Mouse (Mus musculus) stomach, embryonic 15.5 days (tissue): ENCODE measurements around the gene Cobl. TPM values are rescaled to one million over a fixed set of nuclear protein-coding genes. Genes with fewer than 3 reads are reported as not detected.

Experiments
- ATAC-seq: fragments of 200-750 bp; cut with Nextera tagmentation; 2 replicates; pipeline ENCODE4 v1.8.0; 2017; ENCODE audit warnings: low read depth, moderate number of reproducible peaks, moderate TSS enrichment; ENCODE audit not compliant: insufficient read depth, low FRiP score
- H3K27ac ChIP-seq: fragments of 300-500 bp; sonication (generic); 2 replicates; pipeline ENCODE4 v1.5.1; 2015; ENCODE audit warnings: mild to moderate bottlenecking, inconsistent platforms
- H3K27me3 ChIP-seq: fragments of 300-500 bp; sonication (generic); replicated peaks from 2 replicates; pipeline ENCODE4 v1.6.1; 2015; ENCODE audit warnings: inconsistent platforms
- H3K36me3 ChIP-seq: fragments of 300-500 bp; sonication (generic); 2 replicates; pipeline ENCODE4 v1.6.1; 2015; ENCODE audit warnings: inconsistent platforms
- H3K4me1 ChIP-seq: fragments of 300-500 bp; sonication (generic); 2 replicates; pipeline ENCODE4 v1.6.1; 2015; ENCODE audit warnings: inconsistent platforms
- H3K4me2 ChIP-seq: fragments of 300-500 bp; sonication (generic); 2 replicates; pipeline ENCODE4 v1.6.1; 2015; ENCODE audit warnings: mild to moderate bottlenecking, inconsistent platforms
- H3K4me3 ChIP-seq: fragments of 300-500 bp; sonication (generic); replicated peaks from 2 replicates; pipeline ENCODE4 v1.5.1; 2015; ENCODE audit warnings: inconsistent platforms
- H3K9ac ChIP-seq: fragments of 300-500 bp; sonication (generic); 2 replicates; pipeline ENCODE4 v1.6.1; 2015; ENCODE audit warnings: inconsistent platforms
- H3K9me3 ChIP-seq: fragments of 300-500 bp; sonication (generic); 2 replicates; pipeline ENCODE4 v1.6.1; 2016; ENCODE audit warnings: inconsistent platforms
- WGBS: fragments of 180-500 bp; shearing (Covaris S2); methylation state at CpG from one replicate; pipeline ENCODE4 v1.1.7; 2015; 5-methylcytosine and 5-hydroxymethylcytosine counted together
- polyA plus RNA-seq: library from polyadenylated mRNA; unstranded; fragments of >200 nt; fragmentation: Nextera tagmentation; extraction: Ambion mirVana; gene quantifications from 2 replicates; pipeline ENCODE4 v1.2.1, GENCODE M21; 2015

Cobl gene
- polyA plus RNA-seq, 1 experiment from 2014 or later, result 7.7 TPM

DNA sequence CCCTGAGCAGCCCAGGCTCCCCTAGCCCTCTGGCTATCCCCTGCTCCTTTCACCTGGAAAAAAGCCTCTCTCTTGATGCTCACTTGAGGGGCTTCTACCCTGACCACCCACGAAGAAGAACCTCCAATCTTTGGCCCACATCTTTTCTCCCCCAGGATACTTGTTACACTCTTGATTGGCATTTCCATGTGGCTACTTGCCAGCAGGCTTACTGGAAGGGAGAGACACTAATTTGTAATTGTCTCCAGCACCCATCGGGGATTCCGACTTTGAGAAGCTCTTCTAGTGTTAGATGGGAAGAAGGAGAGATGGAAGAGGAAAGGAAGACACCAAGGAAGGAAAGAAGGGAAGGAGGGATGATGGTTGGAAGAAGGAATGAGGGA, 232.0 kb downstream of the Cobl start:
- Histone ChIP-seq H3K9me3 (no peaks in the 10 kb centered on the region), H3K36me3 (no peaks in the 10 kb centered on the region), H3K27me3 (0 out of 2 replicates have a peak, but pooled peaks cover 4% of the 10 kb centered on the region), H3K9ac (no peak overlapping the region), H3K4me1 (no peaks in the 10 kb centered on the region), H3K4me3 (no peak overlapping the region), H3K27ac (no peak overlapping the region), H3K4me2 (no peak overlapping the region)
- WGBS, result 69% methylated on average over 3 of the region's 3 CpGs
- no peak for ATAC-seq

DNA sequence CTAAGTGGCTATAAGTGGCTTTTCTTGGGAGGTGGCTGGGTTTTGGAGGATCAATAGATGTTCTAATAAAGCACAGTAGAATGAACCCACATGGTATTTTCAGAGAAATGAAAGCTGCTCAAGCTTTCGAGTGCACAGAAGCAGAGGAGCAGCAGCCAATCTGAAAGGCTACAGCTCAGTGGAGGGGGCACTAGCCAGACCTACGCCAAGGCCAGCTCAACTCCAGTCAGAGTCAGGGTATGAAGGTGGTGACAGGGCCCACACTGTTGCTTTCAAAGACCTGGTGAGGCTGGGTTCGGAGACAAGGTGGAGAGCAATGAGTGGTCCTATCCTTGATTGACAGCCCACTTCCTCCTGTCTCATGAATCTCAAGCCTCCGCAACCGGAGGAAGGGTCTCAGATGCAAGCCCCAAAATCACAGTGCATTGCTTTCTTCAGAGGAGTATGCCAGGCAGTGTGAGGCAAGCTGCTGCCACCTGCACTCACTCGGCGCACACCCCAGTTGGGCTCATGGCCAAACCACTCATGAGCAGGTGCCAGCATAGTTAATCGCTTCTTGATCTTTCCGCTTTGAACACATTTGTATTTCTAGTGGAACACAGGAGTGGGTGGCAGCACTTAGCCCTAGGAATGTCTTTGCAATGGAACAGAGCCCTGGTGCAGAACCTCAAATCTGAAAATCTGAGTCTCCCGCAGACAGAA, 232.6 kb downstream of the Cobl start:
- H3K27ac ChIP-seq, result no peak overlapping the region
- no peak overlapping the region for H3K4me3 ChIP-seq
- no peaks in the 10 kb centered on the region for H3K9me3 ChIP-seq
- H3K36me3 ChIP-seq, result no peaks in the 10 kb centered on the region
- H3K4me1 ChIP-seq, result no peaks in the 10 kb centered on the region
- WGBS, result 78% methylated on average over 10 of the region's 10 CpGs
- no peak for ATAC-seq
- 0 out of 2 replicates have a peak, but pooled peaks cover 4% of the 10 kb centered on the region for H3K27me3 ChIP-seq
- no peak overlapping the region for H3K9ac ChIP-seq
- no peak overlapping the region for H3K4me2 ChIP-seq

DNA sequence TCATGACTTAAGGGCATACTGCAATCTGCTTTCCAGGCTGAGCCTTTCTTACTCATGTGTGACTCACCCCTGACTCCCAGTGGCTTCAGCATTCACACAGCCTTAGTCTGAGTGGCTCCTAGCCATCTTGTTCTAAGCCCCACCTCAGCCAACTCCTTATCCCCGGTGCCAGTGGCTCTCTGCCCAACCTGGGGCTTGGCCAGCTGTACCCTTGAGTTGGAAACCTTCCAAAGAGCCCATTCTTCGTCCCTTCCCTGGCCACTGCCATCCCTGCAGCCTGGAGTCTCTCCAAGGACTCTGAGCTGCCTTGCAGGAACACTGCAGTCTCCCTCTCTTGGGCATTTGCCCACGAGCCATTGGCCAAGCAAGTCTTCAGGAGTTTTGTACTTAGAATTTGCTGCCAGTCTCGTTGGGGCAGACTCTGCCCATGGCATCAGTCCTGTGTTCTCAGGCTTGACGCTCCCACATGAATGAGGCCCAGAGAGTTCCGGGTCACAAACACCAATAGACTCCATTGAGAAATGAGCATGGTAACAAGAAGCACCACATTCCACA, 233.2 kb downstream of the Cobl start:
- Histone ChIP-seq H3K4me3 (no peak overlapping the region), H3K4me2 (no peak overlapping the region), H3K36me3 (no peaks in the 10 kb centered on the region), H3K27me3 (0 out of 2 replicates have a peak, but pooled peaks cover 4% of the 10 kb centered on the region), H3K9me3 (no peaks in the 10 kb centered on the region), H3K9ac (no peak overlapping the region), H3K4me1 (no peaks in the 10 kb centered on the region), H3K27ac (no peak overlapping the region)
- WGBS, result 72% methylated on average over 6 of the region's 6 CpGs
- no peak for ATAC-seq

DNA sequence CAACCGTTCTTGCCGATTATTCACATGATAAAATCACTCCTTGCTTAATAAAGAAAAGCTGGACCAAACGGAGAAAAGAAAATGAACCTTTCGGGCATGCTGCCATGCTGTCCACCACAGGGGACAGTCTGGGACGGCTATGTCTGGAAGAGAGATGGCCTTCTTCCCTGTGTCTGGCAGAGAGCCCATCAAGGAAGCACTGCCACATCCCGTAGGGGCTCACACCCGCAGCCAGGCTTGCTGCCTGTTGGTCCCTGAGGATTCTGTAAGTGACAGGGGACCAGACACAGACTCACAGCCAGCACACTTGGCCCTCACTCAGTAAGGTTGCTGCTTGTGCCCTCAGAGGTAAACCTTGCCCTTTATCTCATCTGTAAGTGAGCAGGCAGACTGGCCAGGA, 235.3 kb downstream of the Cobl start:
- H3K4me1 ChIP-seq, result no peaks in the 10 kb centered on the region
- no peaks in the 10 kb centered on the region for H3K36me3 ChIP-seq
- no peak for ATAC-seq
- H3K9me3 ChIP-seq, result no peaks in the 10 kb centered on the region
- no peak overlapping the region for H3K4me2 ChIP-seq
- 0 out of 2 replicates have a peak, but pooled peaks cover 4% of the 10 kb centered on the region for H3K27me3 ChIP-seq
- H3K4me3 ChIP-seq, result no peak overlapping the region
- H3K27ac ChIP-seq, result no peak overlapping the region
- no peak overlapping the region for H3K9ac ChIP-seq
- 66% methylated on average over 7 of the region's 7 CpGs for WGBS

DNA sequence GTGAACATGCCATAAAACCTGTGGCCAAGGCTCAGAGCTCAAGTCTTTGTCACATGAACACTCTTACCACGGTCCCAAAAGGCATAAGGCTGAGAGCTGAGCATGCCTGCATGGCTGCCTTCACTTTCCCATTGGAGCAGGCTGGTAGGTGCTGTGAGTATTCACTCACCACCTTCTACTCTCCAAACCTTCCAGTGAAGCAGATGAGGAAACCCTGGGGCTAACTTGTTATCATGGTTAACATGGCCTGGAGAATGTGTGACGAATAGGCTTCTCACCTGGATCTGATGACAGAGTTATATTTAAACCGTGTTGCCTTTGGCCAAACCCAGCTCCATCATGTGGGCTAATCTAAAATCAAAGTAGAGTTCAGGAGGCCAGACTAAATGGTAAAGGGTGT, 237.4 kb downstream of the Cobl start:
- Histone ChIP-seq H3K4me2 (no peak overlapping the region), H3K4me1 (no peaks in the 10 kb centered on the region), H3K4me3 (no peak overlapping the region), H3K36me3 (no peaks in the 10 kb centered on the region), H3K9ac (no peak overlapping the region), H3K9me3 (no peaks in the 10 kb centered on the region), H3K27ac (no peak overlapping the region), H3K27me3 (0 out of 2 replicates have a peak, but pooled peaks cover 4% of the 10 kb centered on the region)
- 81% methylated on average over 3 of the region's 3 CpGs for WGBS
- no peak for ATAC-seq

DNA sequence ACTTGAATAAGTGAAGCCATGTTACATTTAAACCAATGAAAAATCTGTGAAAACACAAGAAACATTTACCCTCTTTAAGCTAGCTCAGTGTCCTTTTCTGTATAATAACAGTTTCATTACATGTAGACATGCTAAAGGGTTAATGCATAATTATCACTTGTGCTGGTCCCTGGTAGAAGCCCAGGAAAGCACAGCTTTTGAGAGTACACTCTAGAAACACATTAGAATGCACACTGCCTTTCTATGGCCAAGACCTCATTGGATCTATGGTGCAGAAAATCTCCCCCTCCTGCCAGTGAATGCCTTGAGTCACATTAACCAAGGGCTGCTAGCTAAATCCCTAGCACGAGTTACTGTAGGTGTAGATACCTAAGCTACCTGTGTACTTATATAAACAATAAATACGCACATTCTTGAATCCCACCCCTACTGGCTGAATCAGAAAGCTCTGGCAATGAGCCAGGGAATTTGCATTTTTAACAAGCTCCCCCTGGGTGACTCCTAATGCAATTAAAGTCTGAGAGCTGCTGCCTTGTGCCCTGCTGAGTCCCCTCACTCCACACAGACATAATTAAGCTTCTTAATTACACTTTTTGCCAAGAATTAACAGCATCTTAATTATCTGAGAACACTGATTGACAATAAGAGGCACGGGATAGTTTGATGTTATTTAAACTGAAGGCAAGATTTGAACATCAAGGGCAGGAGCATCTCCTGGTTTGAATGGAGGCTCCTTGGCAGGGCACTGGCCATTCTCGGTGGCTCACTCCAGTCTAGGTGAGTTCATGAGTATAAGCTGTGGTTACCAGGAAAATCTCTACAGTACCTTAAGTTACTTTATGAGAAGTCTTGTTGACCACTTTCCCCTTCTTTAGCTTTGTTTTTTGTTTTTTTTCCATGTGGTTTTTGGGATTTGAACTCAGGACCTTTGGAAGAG, 244.9 kb downstream of the Cobl start:
- Histone ChIP-seq H3K27ac (no peak overlapping the region), H3K9ac (no peak overlapping the region), H3K4me1 (no peaks in the 10 kb centered on the region), H3K36me3 (no peaks in the 10 kb centered on the region), H3K4me2 (no peak overlapping the region), H3K9me3 (no peaks in the 10 kb centered on the region), H3K4me3 (no peak overlapping the region), H3K27me3 (no peaks in the 10 kb centered on the region)
- no peak for ATAC-seq
- WGBS, result 59% methylated on average over 4 of the region's 4 CpGs

DNA sequence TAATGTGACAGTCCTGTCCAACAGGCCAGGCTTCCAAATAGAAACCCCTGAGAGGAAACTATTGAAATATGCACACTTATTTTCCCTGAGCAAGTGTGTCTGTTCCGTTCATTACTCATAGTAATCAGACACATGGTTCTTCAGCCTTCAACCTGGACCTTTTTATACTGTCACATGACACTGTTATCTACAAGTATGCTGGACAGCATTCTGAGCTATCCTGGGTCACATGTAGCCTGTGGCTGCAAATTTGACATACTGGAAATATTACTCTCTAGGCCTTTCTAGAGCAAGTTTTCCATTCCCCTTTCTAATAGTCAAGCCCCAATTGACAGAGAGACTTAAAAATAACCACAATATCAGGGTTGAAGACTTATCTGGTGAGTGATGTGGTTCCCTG, 247.9 kb downstream of the Cobl start:
- H3K36me3 ChIP-seq, result no peaks in the 10 kb centered on the region
- H3K27me3 ChIP-seq, result no peaks in the 10 kb centered on the region
- no peak overlapping the region for H3K9ac ChIP-seq
- no peak overlapping the region for H3K4me2 ChIP-seq
- no peak overlapping the region for H3K4me3 ChIP-seq
- no peak overlapping the region for H3K27ac ChIP-seq
- ATAC-seq, result no peak
- WGBS, result 90% methylated on average over 1 of the region's 1 CpGs
- H3K4me1 ChIP-seq, result no peaks in the 10 kb centered on the region
- H3K9me3 ChIP-seq, result no peaks in the 10 kb centered on the region

DNA sequence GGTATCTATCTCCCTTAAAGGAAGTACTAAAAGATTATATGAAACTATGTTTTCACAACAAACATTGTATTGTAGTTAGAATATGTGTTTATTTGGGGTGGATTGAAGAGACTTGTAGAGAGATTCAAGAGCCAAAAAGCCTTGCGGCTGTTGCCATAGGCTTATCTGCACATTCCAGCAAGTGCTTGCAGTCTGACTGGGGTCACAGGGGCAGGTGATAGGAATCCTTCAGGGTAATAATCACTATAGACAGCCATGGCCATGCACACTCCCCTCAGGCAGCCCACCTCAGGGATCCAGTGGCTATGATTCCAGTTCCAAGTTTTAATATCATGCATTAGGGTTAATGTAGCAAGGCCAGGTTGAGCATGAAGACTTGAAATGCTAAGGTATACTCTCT, 249.2 kb downstream of the Cobl start:
- WGBS, result 71% methylated on average over 1 of the region's 1 CpGs

DNA sequence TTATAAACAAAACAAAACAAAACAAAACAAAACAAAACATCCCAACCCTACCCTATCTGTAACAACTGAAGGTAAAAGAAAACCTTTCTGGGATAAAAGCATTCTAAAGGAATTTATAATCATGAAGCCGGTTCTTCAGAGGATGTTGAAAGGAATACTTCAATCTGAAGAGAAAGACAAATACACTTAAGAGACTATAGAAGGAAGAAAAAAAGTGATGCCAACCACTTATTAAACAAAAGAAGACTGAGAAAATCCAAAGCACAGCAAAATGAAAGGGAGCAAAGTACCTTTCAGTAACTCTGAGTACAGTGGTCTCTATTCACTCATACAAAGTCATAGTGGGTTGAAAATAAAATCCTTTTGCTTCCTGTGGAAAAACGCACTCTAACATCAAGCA, 256.2 kb downstream of the Cobl start:
- H3K9ac ChIP-seq, result no peak overlapping the region
- no peaks in the 10 kb centered on the region for H3K9me3 ChIP-seq
- no peaks in the 10 kb centered on the region for H3K36me3 ChIP-seq
- no peak for ATAC-seq
- H3K27ac ChIP-seq, result no peak overlapping the region
- no peaks in the 10 kb centered on the region for H3K27me3 ChIP-seq
- H3K4me2 ChIP-seq, result no peak overlapping the region
- H3K4me1 ChIP-seq, result no peaks in the 10 kb centered on the region
- WGBS, result 69% methylated on average over 2 of the region's 2 CpGs
- H3K4me3 ChIP-seq, result no peak overlapping the region

More for the DNA sequence above, 249.2 kb downstream of the Cobl start:
- Histone ChIP-seq H3K9me3 (no peaks in the 10 kb centered on the region), H3K27ac (no peak overlapping the region), H3K4me1 (no peaks in the 10 kb centered on the region), H3K9ac (no peak overlapping the region), H3K27me3 (no peaks in the 10 kb centered on the region), H3K4me2 (no peak overlapping the region), H3K4me3 (no peak overlapping the region), H3K36me3 (no peaks in the 10 kb centered on the region)
- peak; percentile 47; the same call in 1 of the 2 replicates for ATAC-seq

DNA sequence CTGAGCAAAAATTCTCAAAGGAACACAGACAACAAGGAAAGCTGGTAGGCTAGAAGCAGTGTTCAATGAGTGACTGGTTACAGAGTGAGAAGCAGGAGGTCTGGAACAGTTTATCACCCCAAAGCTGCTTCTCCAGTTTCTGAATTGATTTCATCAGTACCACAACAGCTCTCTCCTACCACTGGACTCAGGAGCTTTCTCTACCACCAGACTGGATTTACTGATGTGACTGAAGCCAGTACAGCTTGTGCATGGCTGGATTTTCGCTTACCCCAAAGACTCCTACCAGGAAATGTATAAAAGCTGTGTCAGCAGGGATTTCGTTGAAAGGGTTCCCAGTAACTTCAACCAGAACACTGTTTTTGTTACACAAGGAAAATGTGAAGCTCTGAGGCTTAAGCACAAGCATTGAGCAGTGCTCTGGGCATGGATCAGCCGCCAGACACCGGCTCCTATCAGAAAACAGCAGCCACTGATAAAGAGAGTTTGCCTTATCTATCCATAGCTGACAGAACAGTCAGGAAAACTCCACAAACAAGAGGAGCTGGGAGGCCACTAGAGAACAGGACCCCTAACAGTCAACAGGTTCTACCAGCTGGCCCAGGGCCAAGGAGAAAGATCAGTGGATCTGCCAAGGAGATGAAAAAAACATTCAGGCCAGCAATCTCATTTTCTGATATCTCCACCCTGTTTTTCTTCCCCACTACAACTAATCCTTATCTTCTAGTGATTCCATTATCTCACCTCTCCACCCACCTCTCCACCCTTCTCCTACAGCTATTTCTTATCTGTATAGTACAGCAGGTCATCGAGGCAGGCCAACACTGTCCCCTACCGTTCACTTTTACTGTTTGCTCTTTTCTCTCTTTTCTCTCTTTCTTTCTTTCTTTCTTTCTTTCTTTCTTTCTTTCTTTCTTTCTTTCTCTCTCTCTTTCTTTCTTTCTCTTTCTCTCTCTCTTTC, 259.3 kb downstream of the Cobl start:
- 30% methylated on average over 6 of the region's 6 CpGs for WGBS

DNA sequence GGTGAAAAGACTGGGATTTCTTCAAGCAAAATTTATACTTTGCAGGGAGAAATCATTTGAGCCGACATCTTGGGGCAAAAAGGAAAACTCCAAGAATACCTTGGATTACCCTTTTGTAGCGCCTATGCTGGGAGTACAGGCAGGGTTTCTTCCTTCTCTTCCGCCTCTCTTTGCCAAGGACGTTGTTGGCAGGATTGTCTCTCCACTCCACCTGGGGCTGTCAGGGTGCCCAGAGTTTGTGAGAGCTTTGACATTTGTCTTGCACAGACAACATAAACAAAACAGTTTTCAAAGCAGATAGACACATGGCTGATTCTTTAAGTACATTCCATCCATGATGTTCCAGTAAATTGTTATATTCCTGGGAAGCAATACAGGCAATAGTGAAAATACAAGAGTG, 265.3 kb downstream of the Cobl start:
- no peaks in the 10 kb centered on the region for H3K9me3 ChIP-seq
- no peaks in the 10 kb centered on the region for H3K27me3 ChIP-seq
- no peak for ATAC-seq
- 82% methylated on average over 4 of the region's 4 CpGs for WGBS
- no peaks in the 10 kb centered on the region for H3K36me3 ChIP-seq
- H3K4me3 ChIP-seq, result no peak overlapping the region
- no peaks in the 10 kb centered on the region for H3K4me1 ChIP-seq
- no peak overlapping the region for H3K27ac ChIP-seq
- no peak overlapping the region for H3K9ac ChIP-seq
- H3K4me2 ChIP-seq, result no peak overlapping the region

More for the DNA sequence above, 259.3 kb downstream of the Cobl start:
- peak; percentile 90 for ATAC-seq
- Histone ChIP-seq H3K9ac (no peak overlapping the region), H3K4me2 (no peak overlapping the region), H3K36me3 (no peaks in the 10 kb centered on the region), H3K9me3 (no peaks in the 10 kb centered on the region), H3K27ac (no peak overlapping the region), H3K4me3 (no peak overlapping the region), H3K4me1 (no peaks in the 10 kb centered on the region), H3K27me3 (no peaks in the 10 kb centered on the region)
